8 mouse cellular contexts compared by ENCODE assay signal in genomic region chr10:53346506-53346905, GRCm38 (mm10). TPM values are rescaled to one million over a fixed set of nuclear protein-coding genes. Genes with fewer than 3 reads are reported as not detected.
DNase-seq lines count a peak whose midpoint lies in the region; ATAC-seq and TF ChIP-seq lines count a peak whose summit lies in the region.
"Had no signal": no experiment of that assay in that cellular context is flagged by ENCODE, and none has a peak within 500 bp of the region (broad histone marks: within the 10 kb centered on the region; RNA-seq: fewer than 3 reads in every experiment).

No protein-coding gene starts in this region.

- no peak overlapping the region for H3K27ac ChIP-seq in liver, embryonic 12.5 days
- no peak overlapping the region for H3K27ac ChIP-seq in forebrain, embryonic 14.5 days (ENCODE audit: low read depth, low read length)
- H3K27ac ChIP-seq: midbrain, embryonic 12.5 days had no signal

- no peak overlapping the region for H3K4me3 ChIP-seq in liver, embryonic 12.5 days
- H3K4me3 ChIP-seq in G1E (ENCODE audit: low read depth, low read length): no peak overlapping the region
- no peak overlapping the region for H3K4me3 ChIP-seq in forebrain, embryonic 14.5 days (ENCODE audit: low read depth, low read length)
- H3K4me3 ChIP-seq: midbrain, embryonic 12.5 days had no signal

- no peaks in the 10 kb centered on the region for H3K9me3 ChIP-seq in liver, embryonic 12.5 days (replicated peaks)
- no peaks in the 10 kb centered on the region for H3K9me3 ChIP-seq in G1E (replicated peaks)
- H3K9me3 ChIP-seq in forebrain, embryonic 14.5 days (replicated peaks; ENCODE audit: control insufficient read depth, low read length): no peaks in the 10 kb centered on the region
- H3K9me3 ChIP-seq: midbrain, embryonic 12.5 days had no signal

- 45% methylated on average over 3 of the region's 3 CpGs for WGBS in liver, embryonic 12.5 days (ENCODE audit: insufficient replicate concordance)
- WGBS in forebrain, embryonic 14.5 days: 41% methylated on average over 3 of the region's 3 CpGs

- peak; percentile 22; the same call in 1 of the 2 replicates for TF ChIP-seq CTCF in G1E (IDR thresholded peaks at IDR 0.05; ENCODE audit: low read depth, low read length)

- no peak overlapping the region for H3K9ac ChIP-seq in liver, embryonic 12.5 days
- H3K9ac ChIP-seq in forebrain, embryonic 14.5 days (ENCODE audit: low read length): no peak overlapping the region
- H3K9ac ChIP-seq: midbrain, embryonic 12.5 days had no signal

- peaks cover 3% of the 10 kb centered on the region; the same call in 1 of the 2 replicates for H3K4me1 ChIP-seq in liver, embryonic 12.5 days
- H3K4me1 ChIP-seq in G1E (ENCODE audit: insufficient read depth, low read depth, low read length): no peaks in the 10 kb centered on the region
- H3K4me1 ChIP-seq in forebrain, embryonic 14.5 days (ENCODE audit: control insufficient read depth, insufficient read depth, low read length): no peaks in the 10 kb centered on the region
- H3K4me1 ChIP-seq: midbrain, embryonic 12.5 days had no signal

- H3K27me3 ChIP-seq in liver, embryonic 12.5 days (replicated peaks): no peaks in the 10 kb centered on the region
- no peaks in the 10 kb centered on the region for H3K27me3 ChIP-seq in G1E (ENCODE audit: insufficient read depth, low read length)
- H3K27me3 ChIP-seq in forebrain, embryonic 14.5 days (replicated peaks; ENCODE audit: control insufficient read depth, insufficient read depth, low read length): no peaks in the 10 kb centered on the region
- H3K27me3 ChIP-seq: midbrain, embryonic 12.5 days had no signal

- no peak for ATAC-seq in liver, embryonic 12.5 days
- peak; percentile 34; the same call in 1 of the 2 replicates for ATAC-seq in G1E (ENCODE audit: extremely low read depth, insufficient number of reproducible peaks, low FRiP score, poor library complexity, severe bottlenecking)
- ATAC-seq in forebrain, embryonic 14.5 days: peak; percentile 41; the same call in 1 of the 2 replicates

- no peaks in the 10 kb centered on the region for H3K36me3 ChIP-seq in liver, embryonic 12.5 days
- H3K36me3 ChIP-seq in G1E (replicated peaks): no peaks in the 10 kb centered on the region
- peaks cover 5% of the 10 kb centered on the region for H3K36me3 ChIP-seq in forebrain, embryonic 14.5 days (ENCODE audit: control insufficient read depth, insufficient read depth, low read length)

- H3K4me2 ChIP-seq in liver, embryonic 12.5 days: no peak overlapping the region
- H3K4me2 ChIP-seq in forebrain, embryonic 14.5 days (ENCODE audit: low read length): no peak overlapping the region
- H3K4me2 ChIP-seq: midbrain, embryonic 12.5 days had no signal

- DNase-seq in liver: peak; percentile 35
- DNase-seq in G1E (ENCODE audit: low spot score): no peak
- peak; percentile 78 for DNase-seq in brain, adult 2 months (ENCODE audit: low read depth, low spot score)
- peak; percentile 64 for DNase-seq in forebrain, embryonic 14.5 days (ENCODE audit: low spot score)
- DNase-seq in kidney, postnatal 4 days: peak; percentile 49 to 53
- peak; percentile 70 for DNase-seq in retina, postnatal 1 day

RNA-seq across cellular contexts. Expression of gene Pln, which starts 9.0 kb away (rescaled TPM):
- 0.50 and 0.61 TPM in 2 replicates for polyA plus RNA-seq in liver, embryonic 12.5 days (2016; fragmentation: Nextera tagmentation; extraction: Ambion mirVana)
- not detected in 2 replicates for total RNA-seq in G1E (2014; fragmentation: Nextera tagmentation)
- 0.12 TPM in 1 of 2 replicates, not detected in the other for total RNA-seq in G1E (2017)
- not detected in 2 replicates for polyA plus RNA-seq in G1E (2012)
- 0.74 and 0.90 TPM in 2 replicates for polyA plus RNA-seq in forebrain, embryonic 14.5 days (2014; fragmentation: Nextera tagmentation; extraction: Ambion mirVana)

RNA-seq across cellular contexts. Expression of gene Cep85l, which starts 33.2 kb away (rescaled TPM):
- polyA plus RNA-seq in liver, embryonic 12.5 days (2016; fragmentation: Nextera tagmentation; extraction: Ambion mirVana): 2.4 and 2.5 TPM in 2 replicates
- total RNA-seq in G1E (2014; fragmentation: Nextera tagmentation): not detected in 2 replicates
- total RNA-seq in G1E (2017): under 0.01 and 0.44 TPM in 2 replicates
- polyA plus RNA-seq in G1E (2012): not detected in 2 replicates
- 10.3 and 12.2 TPM in 2 replicates for polyA plus RNA-seq in forebrain, embryonic 14.5 days (2014; fragmentation: Nextera tagmentation; extraction: Ambion mirVana)
